Mouse (Mus musculus): ENCODE data around the gene Cbarp. TPM values are rescaled to one million over a fixed set of nuclear protein-coding genes. Genes with fewer than 3 reads are reported as not detected.

Cbarp gene
- total and polyA plus RNA-seq, 2 experiments from 2014 or later: 106 to 270 TPM

GRCm38 (mm10) chr10:80094085-80094484 lies 46.5 kb downstream of the Cbarp start:
- H3K27ac ChIP-seq: no peak overlapping the region
- no peaks in the 10 kb centered on the region for H3K36me3 ChIP-seq (ENCODE audit: insufficient read depth, low read length)
- no peak overlapping the region for H3K4me2 ChIP-seq (ENCODE audit: low read depth, low read length)
- no peaks in the 10 kb centered on the region for H3K4me1 ChIP-seq (ENCODE audit: insufficient read depth, low read length)
- DNase-seq (ENCODE audit: low spot score): no peak
- no peaks in the 10 kb centered on the region for H3K9me3 ChIP-seq (ENCODE audit: low read length)
- H3K9ac ChIP-seq (replicated peaks; ENCODE audit: low read length): no peak overlapping the region
- TF ChIP-seq CTCF (IDR thresholded peaks at IDR 0.05; ENCODE audit: low read depth): no peak
- H3K4me3 ChIP-seq (ENCODE audit: low read length): no peak overlapping the region
- 94% methylated on average over 6 of the region's 6 CpGs for WGBS
- no peak for ATAC-seq
- H3K27me3 ChIP-seq (ENCODE audit: insufficient read depth, low read length): no peaks in the 10 kb centered on the region

- no peak for ATAC-seq
- Histone ChIP-seq H3K4me1 (ENCODE audit: insufficient read depth, low read length) (no peaks in the 10 kb centered on the region), H3K4me2 (ENCODE audit: low read depth, low read length) (no peak overlapping the region), H3K27ac (no peak overlapping the region), H3K36me3 (ENCODE audit: insufficient read depth, low read length) (no peaks in the 10 kb centered on the region), H3K4me3 (ENCODE audit: low read length) (no peak overlapping the region), H3K9me3 (ENCODE audit: low read length) (no peaks in the 10 kb centered on the region), H3K27me3 (ENCODE audit: insufficient read depth, low read length) (no peaks in the 10 kb centered on the region), H3K9ac (replicated peaks; ENCODE audit: low read length) (no peak overlapping the region)
- DNase-seq (ENCODE audit: low spot score): no peak
- TF ChIP-seq CTCF (IDR thresholded peaks at IDR 0.05; ENCODE audit: low read depth): no peak
- 81% methylated on average over 5 of the region's 5 CpGs for WGBS
Measured at GRCm38 (mm10) chr10:80092690-80093089, 47.9 kb downstream of the Cbarp start.

- no peak overlapping the region for H3K4me3 ChIP-seq (ENCODE audit: low read length)
- no peaks in the 10 kb centered on the region for H3K27me3 ChIP-seq (ENCODE audit: insufficient read depth, low read length)
- H3K4me2 ChIP-seq (ENCODE audit: low read depth, low read length): no peak overlapping the region
- no peaks in the 10 kb centered on the region for H3K4me1 ChIP-seq (ENCODE audit: insufficient read depth, low read length)
- no peaks in the 10 kb centered on the region for H3K36me3 ChIP-seq (ENCODE audit: insufficient read depth, low read length)
- H3K9ac ChIP-seq (replicated peaks; ENCODE audit: low read length): no peak overlapping the region
- no peak overlapping the region for H3K27ac ChIP-seq
- H3K9me3 ChIP-seq (ENCODE audit: low read length): no peaks in the 10 kb centered on the region
- ATAC-seq (no peak), DNase-seq (ENCODE audit: low spot score) (no peak)
- TF ChIP-seq CTCF (IDR thresholded peaks at IDR 0.05; ENCODE audit: low read depth): no peak
- 75% methylated on average over 6 of the region's 6 CpGs for WGBS
Measured at GRCm38 (mm10) chr10:80091527-80091926, 49.1 kb downstream of the Cbarp start.

- DNase-seq (ENCODE audit: low spot score) (no peak), ATAC-seq (0 out of 2 replicates have a peak, but pooled peaks have one; percentile 24)
- H3K4me2 ChIP-seq (ENCODE audit: low read depth, low read length): no peak overlapping the region
- WGBS: 59% methylated on average over 4 of the region's 4 CpGs
- H3K27ac ChIP-seq: no peak overlapping the region
- H3K9ac ChIP-seq (replicated peaks; ENCODE audit: low read length): no peak overlapping the region
- no peaks in the 10 kb centered on the region for H3K4me1 ChIP-seq (ENCODE audit: insufficient read depth, low read length)
- no peaks in the 10 kb centered on the region for H3K27me3 ChIP-seq (ENCODE audit: insufficient read depth, low read length)
- no peak for TF ChIP-seq CTCF (IDR thresholded peaks at IDR 0.05; ENCODE audit: low read depth)
- no peak overlapping the region for H3K4me3 ChIP-seq (ENCODE audit: low read length)
- no peaks in the 10 kb centered on the region; the same call in 1 of the 2 replicates for H3K36me3 ChIP-seq (ENCODE audit: insufficient read depth, low read length)
- no peaks in the 10 kb centered on the region for H3K9me3 ChIP-seq (ENCODE audit: low read length)
Measured at GRCm38 (mm10) chr10:80089146-80089545, 51.5 kb downstream of the Cbarp start.

- H3K4me3 ChIP-seq (ENCODE audit: low read length): no peak overlapping the region
- ATAC-seq (no peak), DNase-seq (ENCODE audit: low spot score) (no peak)
- no peak for TF ChIP-seq CTCF (IDR thresholded peaks at IDR 0.05; ENCODE audit: low read depth)
- no peak overlapping the region for H3K9ac ChIP-seq (replicated peaks; ENCODE audit: low read length)
- no peaks in the 10 kb centered on the region for H3K27me3 ChIP-seq (ENCODE audit: insufficient read depth, low read length)
- no peak overlapping the region for H3K4me2 ChIP-seq (ENCODE audit: low read depth, low read length)
- no peaks in the 10 kb centered on the region for H3K9me3 ChIP-seq (ENCODE audit: low read length)
- H3K4me1 ChIP-seq (ENCODE audit: insufficient read depth, low read length): no peaks in the 10 kb centered on the region
- 96% methylated on average over 8 of the region's 8 CpGs for WGBS
- H3K36me3 ChIP-seq (ENCODE audit: insufficient read depth, low read length): peaks cover 11% of the 10 kb centered on the region; the same call in 1 of the 2 replicates
- no peak overlapping the region for H3K27ac ChIP-seq
Measured at GRCm38 (mm10) chr10:80087483-80087882, 53.2 kb downstream of the Cbarp start.

GRCm38 (mm10) chr10:80086847-80087246 lies 53.8 kb downstream of the Cbarp start:
- DNase-seq (ENCODE audit: low spot score): no peak

GRCm38 (mm10) chr10:80084817-80085487 lies 55.7 kb downstream of the Cbarp start:
- no peak overlapping the region for H3K9ac ChIP-seq (replicated peaks; ENCODE audit: low read length)
- ATAC-seq: no peak
- H3K4me2 ChIP-seq (ENCODE audit: low read depth, low read length): no peak overlapping the region
- DNase-seq (ENCODE audit: low spot score): peak; percentile 6
- 64% methylated on average over 9 of the region's 9 CpGs for WGBS
- no peak overlapping the region for H3K4me3 ChIP-seq (ENCODE audit: low read length)
- H3K36me3 ChIP-seq (ENCODE audit: insufficient read depth, low read length): peaks cover 33% of the 10 kb centered on the region
- H3K27ac ChIP-seq: no peak overlapping the region
- no peaks in the 10 kb centered on the region for H3K27me3 ChIP-seq (ENCODE audit: insufficient read depth, low read length)
- H3K9me3 ChIP-seq (ENCODE audit: low read length): no peaks in the 10 kb centered on the region
- TF ChIP-seq CTCF (IDR thresholded peaks at IDR 0.05; ENCODE audit: low read depth): no peak
- no peaks in the 10 kb centered on the region for H3K4me1 ChIP-seq (ENCODE audit: insufficient read depth, low read length)

More at GRCm38 (mm10) chr10:80086847-80087246, 53.8 kb downstream of the Cbarp start:
- no peak for ATAC-seq
- Histone ChIP-seq H3K36me3 (ENCODE audit: insufficient read depth, low read length) (peaks cover 18% of the 10 kb centered on the region; the same call in 1 of the 2 replicates), H3K4me1 (ENCODE audit: insufficient read depth, low read length) (no peaks in the 10 kb centered on the region), H3K27me3 (ENCODE audit: insufficient read depth, low read length) (no peaks in the 10 kb centered on the region), H3K4me3 (ENCODE audit: low read length) (no peak overlapping the region), H3K9ac (replicated peaks; ENCODE audit: low read length) (no peak overlapping the region), H3K9me3 (ENCODE audit: low read length) (no peaks in the 10 kb centered on the region), H3K4me2 (ENCODE audit: low read depth, low read length) (no peak overlapping the region), H3K27ac (no peak overlapping the region)
- no peak for TF ChIP-seq CTCF (IDR thresholded peaks at IDR 0.05; ENCODE audit: low read depth)
- WGBS: 64% methylated on average over 3 of the region's 3 CpGs

All from hindbrain, postnatal 0 days (tissue).